Mouse (Mus musculus) heart, embryonic 15.5 days (tissue): ENCODE results near the gene Ppp1r1a. TPM values are rescaled to one million over a fixed set of nuclear protein-coding genes. Genes with fewer than 3 reads are reported as not detected.
A peak's percentile ranks its signal among the peaks of the same experiment; 100 is the strongest.

Experiments
- ATAC-seq: fragments of 200-750 bp; cut with Nextera tagmentation; replicated peaks from 2 replicates; pipeline ENCODE4 v1.8.0; 2017; ENCODE audit warnings: low read depth, moderate TSS enrichment; ENCODE audit not compliant: insufficient number of reproducible peaks, insufficient read depth, low FRiP score
- H3K27ac ChIP-seq: fragments of 300-500 bp; sonication (generic); 2 replicates; pipeline ENCODE4 v1.5.1; 2015; ENCODE audit warnings: mild to moderate bottlenecking, inconsistent platforms
- H3K27me3 ChIP-seq: fragments of 300-500 bp; sonication (generic); 2 replicates; pipeline ENCODE4 v1.6.1; 2015; ENCODE audit warnings: inconsistent platforms
- H3K36me3 ChIP-seq: fragments of 300-500 bp; sonication (generic); 2 replicates; pipeline ENCODE4 v1.6.1; 2015; ENCODE audit warnings: mild to moderate bottlenecking, inconsistent platforms
- H3K4me1 ChIP-seq: fragments of 300-500 bp; sonication (generic); replicated peaks from 2 replicates; pipeline ENCODE4 v1.6.1; 2015; ENCODE audit warnings: inconsistent platforms
- H3K4me2 ChIP-seq: fragments of 300-500 bp; sonication (generic); 2 replicates; pipeline ENCODE4 v1.6.1; 2015; ENCODE audit warnings: inconsistent platforms, mild to moderate bottlenecking, moderate library complexity
- H3K4me3 ChIP-seq: fragments of 300-500 bp; sonication (generic); 2 replicates; pipeline ENCODE4 v1.5.1; 2015; ENCODE audit warnings: mild to moderate bottlenecking, inconsistent platforms
- H3K9ac ChIP-seq: fragments of 300-500 bp; sonication (generic); 2 replicates; pipeline ENCODE4 v1.6.1; 2015; ENCODE audit warnings: mild to moderate bottlenecking, inconsistent platforms
- H3K9me3 ChIP-seq: fragments of 300-500 bp; sonication (generic); replicated peaks from 2 replicates; pipeline ENCODE4 v1.6.1; 2016; ENCODE audit warnings: inconsistent platforms
- WGBS: fragments of 180-500 bp; shearing (Covaris S2); methylation state at CpG from one replicate; pipeline ENCODE4 v1.1.7; 2015; ENCODE audit warnings: mixed read lengths; 5-methylcytosine and 5-hydroxymethylcytosine counted together
- polyA plus RNA-seq: library from polyadenylated mRNA; unstranded; fragments of >200 nt; fragmentation: Nextera tagmentation; extraction: Ambion mirVana; gene quantifications from 2 replicates; pipeline ENCODE4 v1.2.1, GENCODE M21; 2015

The Ppp1r1a gene
- polyA plus RNA-seq, 1 experiment from 2014 or later: 62.0 TPM

DNA sequence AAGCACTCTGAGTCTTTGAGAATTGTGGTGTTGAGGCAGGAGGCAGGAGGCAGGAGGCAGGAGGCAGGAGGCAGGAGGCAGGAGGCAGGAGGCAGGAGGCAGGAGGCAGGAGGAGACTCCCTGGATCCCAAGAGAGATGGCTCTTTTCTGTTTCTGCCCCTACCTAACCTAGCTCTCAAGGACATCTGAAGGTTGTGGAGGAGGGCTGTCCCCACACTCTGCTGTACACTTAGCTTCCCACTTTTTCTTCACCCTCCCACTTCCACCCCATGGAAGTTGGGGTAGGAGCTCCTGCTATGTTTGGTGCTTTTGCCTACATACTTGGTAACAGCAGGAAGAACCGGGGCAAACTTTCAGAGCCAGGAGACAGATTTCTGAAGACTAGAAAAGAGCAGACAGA, 2.0 kb downstream of the Ppp1r1a start:
- Histone ChIP-seq H3K36me3 (no peaks in the 10 kb centered on the region), H3K27me3 (peaks cover 30% of the 10 kb centered on the region), H3K4me1 (peaks cover 27% of the 10 kb centered on the region), H3K4me3 (no peak overlapping the region), H3K9me3 (no peaks in the 10 kb centered on the region), H3K4me2 (no peak overlapping the region), H3K27ac (0 out of 2 replicates have a peak overlapping the region, but pooled peaks have one; percentile 20), H3K9ac (no peak overlapping the region)
- 62% methylated on average over 1 of the region's 1 CpGs for WGBS
- ATAC-seq: no peak

DNA sequence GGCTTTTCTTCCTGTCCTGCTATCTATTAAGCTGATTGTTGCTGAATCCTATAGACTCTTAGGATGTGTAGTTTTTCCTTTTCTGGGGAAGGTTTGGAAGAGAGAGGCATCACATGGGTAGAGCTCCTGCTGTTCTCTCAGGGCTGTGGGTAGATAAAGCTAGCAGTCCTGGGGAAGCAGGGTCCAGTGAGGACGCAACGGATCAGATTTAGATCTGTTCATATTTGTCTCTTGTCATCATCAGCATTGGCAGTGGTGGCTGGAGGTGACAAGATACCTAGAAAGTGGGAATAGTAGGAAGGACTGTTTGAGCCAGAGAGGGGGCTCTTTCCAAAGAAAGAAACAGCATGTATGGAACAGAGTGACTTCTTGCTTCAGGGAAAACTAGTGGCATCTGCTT, 2.8 kb downstream of the Ppp1r1a start:
- Histone ChIP-seq H3K9me3 (no peaks in the 10 kb centered on the region), H3K4me2 (no peak overlapping the region), H3K4me3 (no peak overlapping the region), H3K36me3 (no peaks in the 10 kb centered on the region), H3K27me3 (peaks cover 27% of the 10 kb centered on the region), H3K9ac (no peak overlapping the region), H3K27ac (no peak overlapping the region), H3K4me1 (peaks cover 27% of the 10 kb centered on the region)
- no peak for ATAC-seq
- WGBS: 59% methylated on average over 2 of the region's 2 CpGs

DNA sequence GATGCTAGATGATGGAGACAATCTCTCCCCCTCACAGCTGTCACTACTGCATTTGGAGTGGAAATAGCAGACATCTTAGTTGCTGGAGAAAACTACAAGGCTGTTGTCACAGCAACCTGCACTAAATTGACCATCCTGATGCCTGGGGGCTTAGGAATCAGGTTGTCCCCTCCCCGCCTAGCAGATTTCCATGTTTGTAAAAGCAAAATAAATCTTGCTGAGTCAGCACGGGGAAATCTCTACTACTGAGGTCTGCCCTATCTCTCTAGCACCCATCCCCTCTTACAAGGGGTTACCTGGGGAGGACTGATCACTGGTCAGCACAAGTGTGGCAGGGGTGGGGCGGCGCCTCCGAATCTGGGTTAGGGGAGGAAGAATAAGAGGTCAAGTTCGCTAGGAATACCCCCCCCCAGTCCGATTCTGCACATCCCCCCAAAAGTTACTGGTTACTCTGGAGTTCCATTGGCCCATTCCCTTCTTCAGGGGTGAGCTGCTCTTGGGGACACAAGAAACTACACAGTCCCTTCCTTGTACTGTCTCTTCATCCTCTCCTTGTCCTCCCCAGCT, 3.7 kb downstream of the Ppp1r1a start:
- Histone ChIP-seq H3K27ac (no peak overlapping the region), H3K9me3 (no peaks in the 10 kb centered on the region), H3K4me1 (peaks cover 27% of the 10 kb centered on the region), H3K4me3 (no peak overlapping the region), H3K27me3 (peaks cover 21% of the 10 kb centered on the region), H3K4me2 (no peak overlapping the region), H3K36me3 (no peaks in the 10 kb centered on the region), H3K9ac (no peak overlapping the region)
- WGBS: 87% methylated on average over 7 of the region's 7 CpGs
- no peak for ATAC-seq

DNA sequence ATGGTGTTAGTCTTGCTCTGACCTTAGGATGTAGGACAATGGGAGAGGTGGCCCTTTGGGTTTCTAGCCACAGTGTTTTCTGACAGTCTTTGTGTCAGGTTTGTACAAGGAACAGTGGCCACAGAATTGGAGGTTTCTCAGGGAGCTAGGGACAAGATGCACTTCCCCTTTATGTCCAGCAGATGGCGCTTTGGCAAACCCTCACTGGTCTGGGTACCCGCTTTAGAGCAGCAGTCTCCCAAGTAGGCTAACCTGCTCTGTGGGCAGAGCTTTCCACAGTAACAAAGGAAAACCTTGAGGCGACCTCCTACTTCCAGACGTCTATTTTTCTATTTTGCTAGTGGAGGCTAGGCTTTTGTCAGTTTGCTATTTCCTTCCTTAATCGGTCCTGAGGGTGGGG, 7.4 kb downstream of the Ppp1r1a start:
- H3K27ac ChIP-seq: no peak overlapping the region
- no peak overlapping the region for H3K4me3 ChIP-seq
- H3K4me2 ChIP-seq: no peak overlapping the region
- no peaks in the 10 kb centered on the region for H3K4me1 ChIP-seq
- H3K36me3 ChIP-seq: no peaks in the 10 kb centered on the region
- H3K27me3 ChIP-seq: 0 out of 2 replicates have a peak, but pooled peaks cover 4% of the 10 kb centered on the region
- no peaks in the 10 kb centered on the region for H3K9me3 ChIP-seq
- H3K9ac ChIP-seq: no peak overlapping the region
- 6% methylated on average over 5 of the region's 5 CpGs for WGBS
- peak; percentile 56; the same call in 1 of the 2 replicates for ATAC-seq

DNA sequence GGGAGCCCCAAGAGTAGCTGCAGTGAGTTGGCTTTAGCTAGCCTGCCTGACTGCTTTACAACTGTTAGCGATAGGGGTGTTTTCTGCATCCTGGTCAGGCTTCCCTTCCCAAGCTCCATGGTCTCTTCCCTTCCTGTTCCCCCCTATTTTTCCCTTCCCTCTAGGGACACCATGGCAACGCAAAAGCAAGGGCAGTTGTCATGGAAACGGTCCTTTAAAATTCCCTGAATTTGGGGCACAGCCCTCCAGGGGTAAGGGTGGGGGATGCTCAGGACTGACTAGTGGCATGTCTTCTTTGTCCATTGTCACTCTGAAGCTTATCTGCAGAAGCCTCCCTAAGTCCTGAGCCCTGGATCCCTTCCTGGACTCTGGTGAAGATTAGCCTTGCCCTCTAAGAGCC, 14.6 kb downstream of the Ppp1r1a start:
- H3K9me3 ChIP-seq: no peaks in the 10 kb centered on the region
- ATAC-seq: no peak
- WGBS: 70% methylated on average over 3 of the region's 3 CpGs

DNA sequence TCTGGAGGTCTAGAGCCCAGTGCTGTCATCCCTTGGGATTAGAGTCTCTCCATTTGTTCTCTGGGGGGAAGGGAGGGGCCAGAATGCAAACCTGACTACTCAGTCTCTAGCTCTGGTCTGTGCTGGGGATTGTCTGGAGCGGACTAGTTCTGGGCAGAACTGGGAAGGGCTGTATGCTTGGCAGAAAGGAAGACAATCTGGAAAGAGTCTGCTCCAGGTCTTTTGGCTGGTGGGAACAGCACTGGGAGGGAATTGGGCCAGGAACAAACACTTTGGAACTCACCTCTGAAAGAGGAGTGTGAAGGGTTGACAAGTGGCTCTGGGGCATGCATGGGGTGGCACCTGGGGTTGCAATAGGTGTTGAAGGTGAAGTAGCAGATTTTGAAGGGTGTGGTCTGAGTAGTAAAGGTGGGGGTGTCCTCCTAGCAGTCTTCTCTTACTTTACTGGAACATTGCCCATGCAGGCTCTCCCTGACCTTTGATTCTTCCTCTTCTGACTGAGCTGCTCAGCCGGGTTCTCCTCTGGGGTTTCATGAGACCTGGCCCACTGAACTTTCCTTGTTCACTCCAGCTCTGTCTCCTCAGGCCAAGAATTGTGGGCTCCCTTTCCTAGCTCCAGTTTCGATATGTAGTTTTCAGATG, 15.2 kb downstream of the Ppp1r1a start:
- Histone ChIP-seq H3K9ac (no peak overlapping the region), H3K4me3 (no peak overlapping the region), H3K36me3 (no peaks in the 10 kb centered on the region), H3K4me2 (no peak overlapping the region), H3K4me1 (peaks cover 7% of the 10 kb centered on the region), H3K27me3 (no peaks in the 10 kb centered on the region), H3K27ac (no peak overlapping the region), H3K9me3 (no peaks in the 10 kb centered on the region)
- 64% methylated on average over 3 of the region's 3 CpGs for WGBS
- ATAC-seq: no peak

More for the DNA sequence above, 14.6 kb downstream of the Ppp1r1a start:
- Histone ChIP-seq H3K9ac (no peak overlapping the region), H3K27me3 (no peaks in the 10 kb centered on the region), H3K36me3 (no peaks in the 10 kb centered on the region), H3K4me1 (peaks cover 7% of the 10 kb centered on the region), H3K4me2 (no peak overlapping the region), H3K27ac (no peak overlapping the region), H3K4me3 (no peak overlapping the region)

DNA sequence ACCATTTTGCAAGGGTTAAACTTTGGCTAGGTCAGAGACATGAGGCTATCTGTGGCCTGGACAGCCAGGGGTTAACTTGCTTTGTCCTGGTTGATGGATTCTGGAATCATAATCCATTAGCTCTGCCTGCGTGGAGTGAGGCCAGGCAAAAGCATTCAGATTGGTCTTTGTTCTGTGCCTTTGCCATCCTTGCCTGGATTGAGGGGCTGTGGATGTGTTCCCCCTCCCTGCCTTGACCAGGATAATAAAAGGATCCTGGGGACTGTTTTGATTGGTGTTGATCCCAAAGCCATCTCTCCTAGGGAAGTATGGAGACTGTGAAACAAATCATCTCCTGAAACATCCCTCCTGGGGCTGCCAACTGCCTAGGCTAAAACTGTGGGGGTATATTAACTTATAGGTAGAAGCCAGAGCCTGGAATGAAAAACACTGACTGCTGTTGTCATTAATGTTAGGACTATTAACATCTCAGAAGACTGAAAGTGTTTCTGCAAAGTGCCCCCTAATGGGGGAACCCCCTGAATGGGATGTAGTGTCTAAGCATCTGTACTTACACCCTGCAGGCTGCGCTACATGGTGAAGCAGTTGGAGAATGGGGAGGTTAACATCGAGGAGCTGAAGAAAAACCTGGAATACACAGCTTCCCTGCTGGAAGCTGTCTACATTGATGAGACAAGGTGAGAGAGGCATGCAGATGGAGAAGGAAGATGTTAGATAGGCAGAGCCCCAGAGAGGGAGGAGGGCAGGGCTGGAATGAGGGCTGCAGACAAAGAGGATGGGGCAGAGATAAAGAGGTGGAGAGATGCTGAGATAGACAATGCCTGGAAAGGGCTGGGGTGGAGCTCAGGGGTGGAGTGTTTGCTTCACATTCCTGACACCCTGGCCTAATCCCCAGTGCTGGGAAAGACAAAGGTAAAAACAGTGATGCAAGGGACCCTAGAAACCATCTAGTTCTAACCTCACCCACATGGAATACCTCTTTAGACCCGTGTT, 18.1 kb downstream of the Ppp1r1a start:
- H3K9ac ChIP-seq: peak overlapping the region; percentile 11; the same call in 1 of the 2 replicates
- no peaks in the 10 kb centered on the region for H3K36me3 ChIP-seq
- peaks cover 14% of the 10 kb centered on the region for H3K4me1 ChIP-seq
- H3K4me2 ChIP-seq: no peak overlapping the region
- H3K27me3 ChIP-seq: no peaks in the 10 kb centered on the region
- H3K27ac ChIP-seq: no peak overlapping the region
- ATAC-seq: no peak
- WGBS: 33% methylated on average over 4 of the region's 4 CpGs
- no peaks in the 10 kb centered on the region for H3K9me3 ChIP-seq
- H3K4me3 ChIP-seq: no peak overlapping the region

DNA sequence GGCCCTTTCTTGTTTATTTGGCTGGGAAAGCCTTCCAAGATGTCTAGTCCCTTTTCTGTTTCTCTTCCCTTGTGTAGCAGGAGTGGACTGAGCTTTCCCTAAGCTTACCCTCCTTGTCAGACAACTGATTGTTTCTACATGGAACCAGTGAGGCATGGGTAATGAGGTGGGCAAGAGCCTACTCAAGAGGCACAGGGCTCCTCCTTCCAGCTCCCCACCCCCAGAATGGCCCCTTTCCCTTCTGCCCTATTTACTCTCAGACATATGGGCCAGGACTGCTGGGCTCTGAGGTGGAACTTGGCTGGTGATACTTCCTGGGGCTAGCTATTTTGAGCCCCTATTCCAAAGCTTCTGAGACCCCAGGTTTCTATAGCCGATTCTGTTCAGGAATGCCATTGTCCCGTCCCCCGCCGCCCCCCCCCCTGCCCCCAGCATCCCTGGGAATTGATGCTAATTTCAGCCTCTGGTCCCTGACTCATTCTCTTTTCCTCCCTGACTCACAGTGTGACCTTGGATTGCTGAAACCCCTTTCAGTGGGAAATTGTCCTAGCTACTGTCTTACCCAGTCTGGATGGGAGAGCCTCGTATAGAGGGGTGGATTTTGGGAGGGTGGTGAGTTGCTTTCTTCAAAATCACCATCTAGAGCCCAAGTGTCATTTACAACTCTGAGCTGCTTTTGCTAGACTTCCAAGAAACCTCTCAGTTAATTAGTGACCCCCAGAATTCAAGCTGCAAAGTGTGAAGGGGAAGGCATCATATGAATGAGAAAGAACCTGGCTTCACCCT, 19.0 kb downstream of the Ppp1r1a start:
- no peaks in the 10 kb centered on the region for H3K9me3 ChIP-seq
- WGBS: 19% methylated on average over 5 of the region's 5 CpGs
- H3K4me1 ChIP-seq: peaks cover 20% of the 10 kb centered on the region
- no peaks in the 10 kb centered on the region for H3K36me3 ChIP-seq
- H3K9ac ChIP-seq: peak overlapping the region; percentile 11; the same call in 1 of the 2 replicates
- H3K4me2 ChIP-seq: no peak overlapping the region
- no peak for ATAC-seq
- no peaks in the 10 kb centered on the region for H3K27me3 ChIP-seq
- no peak overlapping the region for H3K27ac ChIP-seq
- H3K4me3 ChIP-seq: no peak overlapping the region

DNA sequence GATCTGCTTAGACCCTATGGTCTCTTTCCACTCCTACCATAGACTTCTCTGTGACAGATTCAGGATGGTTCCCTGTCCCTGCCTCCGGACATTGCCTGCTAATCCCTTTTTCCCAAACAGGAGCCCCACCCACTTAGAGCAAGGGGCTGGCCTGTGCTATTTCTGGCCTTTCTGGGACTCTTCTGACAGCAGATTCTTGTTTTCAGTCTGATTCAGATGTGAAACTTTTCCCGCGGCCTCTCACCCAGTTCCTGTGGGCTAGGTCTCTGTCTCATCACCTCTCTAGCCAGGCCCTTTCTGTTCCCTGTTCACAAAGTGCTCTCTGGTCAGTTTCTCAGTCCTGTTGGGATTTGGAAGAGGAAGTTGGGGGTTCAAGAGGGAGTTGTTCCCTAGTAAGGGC, 22.9 kb downstream of the Ppp1r1a start:
- Histone ChIP-seq H3K4me3 (peak overlapping the region; percentile 43; the same call in 1 of the 2 replicates), H3K9me3 (no peaks in the 10 kb centered on the region), H3K9ac (no peak overlapping the region), H3K4me1 (peaks cover 25% of the 10 kb centered on the region), H3K4me2 (peak overlapping the region; percentile 62), H3K27ac (peak overlapping the region; percentile 54), H3K27me3 (no peaks in the 10 kb centered on the region), H3K36me3 (no peaks in the 10 kb centered on the region)
- ATAC-seq: no peak
- 18% methylated on average over 3 of the region's 3 CpGs for WGBS

DNA sequence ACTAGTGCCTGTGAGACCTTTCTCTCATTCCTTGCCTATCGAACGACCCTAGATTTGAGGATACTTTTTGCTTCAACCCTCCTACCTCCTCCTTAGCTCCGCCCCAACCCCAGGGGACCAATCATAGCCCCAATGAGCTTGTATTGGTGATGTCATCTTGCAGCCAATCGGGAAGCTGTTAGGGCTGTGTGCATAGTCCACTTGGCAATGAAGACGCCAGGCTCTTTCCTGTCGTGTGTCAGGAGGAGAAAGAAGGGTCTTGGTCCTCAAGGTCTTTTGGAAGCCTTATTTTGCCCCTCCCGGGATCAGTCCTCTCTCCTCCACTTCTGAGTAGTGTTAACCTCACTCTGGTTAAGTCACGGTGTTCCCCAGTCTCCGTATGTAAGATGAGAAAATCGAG, 23.7 kb downstream of the Ppp1r1a start:
- peak; percentile 85 for ATAC-seq
- no peaks in the 10 kb centered on the region for H3K9me3 ChIP-seq
- no peaks in the 10 kb centered on the region for H3K36me3 ChIP-seq
- H3K4me2 ChIP-seq: peak overlapping the region; percentile 62
- 0 out of 2 replicates have a peak overlapping the region, but pooled peaks have one; percentile 39 for H3K27ac ChIP-seq
- H3K4me1 ChIP-seq: peaks cover 25% of the 10 kb centered on the region
- 2% methylated on average over 10 of the region's 10 CpGs for WGBS
- peak overlapping the region; percentile 41; the same call in 1 of the 2 replicates for H3K9ac ChIP-seq
- H3K4me3 ChIP-seq: peak overlapping the region; percentile 43
- no peaks in the 10 kb centered on the region for H3K27me3 ChIP-seq
